Comparison of ENCODE assay signal across 14 mouse cellular contexts in the genomic region with DNA sequence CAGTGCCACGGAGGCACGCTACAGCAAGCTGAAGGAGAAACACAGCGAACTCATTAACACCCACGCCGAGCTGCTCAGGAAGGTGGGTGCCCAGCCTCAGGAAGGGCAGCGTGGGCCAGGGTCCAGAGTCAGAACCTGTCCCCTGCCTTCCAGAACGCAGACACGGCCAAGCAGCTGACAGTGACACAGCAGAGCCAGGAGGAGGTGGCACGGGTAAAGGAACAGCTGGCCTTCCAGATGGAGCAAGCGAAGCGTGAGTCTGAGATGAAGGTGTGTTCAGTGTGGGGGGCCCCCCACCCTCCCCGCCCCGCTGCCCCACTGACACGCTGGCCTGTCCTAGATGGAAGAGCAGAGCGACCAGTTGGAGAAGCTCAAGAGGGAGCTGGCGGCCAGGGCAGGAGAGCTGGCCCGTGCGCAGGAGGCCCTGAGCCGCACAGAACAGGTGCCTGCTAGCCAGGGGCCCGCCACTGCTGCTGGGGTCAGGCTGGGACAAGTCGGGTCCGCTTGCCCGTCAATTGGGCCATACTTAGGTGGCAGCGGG. TPM values are rescaled to one million over a fixed set of nuclear protein-coding genes. Genes with fewer than 3 reads are reported as not detected.
DNase-seq lines count a peak whose midpoint lies in the region; ATAC-seq and TF ChIP-seq lines count a peak whose summit lies in the region.
"Had no signal": no experiment of that assay in that cellular context is flagged by ENCODE, and none has a peak within 500 bp of the region (broad histone marks: within the 10 kb centered on the region; RNA-seq: fewer than 3 reads in every experiment).

No protein-coding gene starts in this region.

- WGBS in neural tube, embryonic 14.5 days, result 79% methylated on average over 24 of the region's 24 CpGs
- WGBS in neural tube, embryonic 15.5 days, result 78% methylated on average over 24 of the region's 24 CpGs
- WGBS in forebrain, embryonic 16.5 days, result 62% methylated on average over 24 of the region's 24 CpGs
- 89% methylated on average over 24 of the region's 24 CpGs for WGBS in embryonic facial prominence, embryonic 10.5 days
- WGBS in stomach, postnatal 0 days, result 84% methylated on average over 24 of the region's 24 CpGs

- no peak overlapping the region for H3K9ac ChIP-seq in neural tube, embryonic 14.5 days (replicated peaks; ENCODE audit: low read depth, low read length)
- no peak overlapping the region for H3K9ac ChIP-seq in neural tube, embryonic 15.5 days (replicated peaks)
- H3K9ac ChIP-seq in forebrain, embryonic 16.5 days (replicated peaks; ENCODE audit: low read depth, low read length), result no peak overlapping the region
- H3K9ac ChIP-seq in stomach, postnatal 0 days (ENCODE audit: low read length), result no peak overlapping the region
- H3K9ac ChIP-seq: heart, embryonic 13.5 days; liver, postnatal 0 days; neural tube, embryonic 12.5 days had no signal

- ATAC-seq in neural tube, embryonic 14.5 days (ENCODE audit: low read depth), result no peak
- ATAC-seq in neural tube, embryonic 15.5 days (ENCODE audit: low FRiP score), result no peak
- no peak for ATAC-seq in forebrain, embryonic 16.5 days
- ATAC-seq in stomach, postnatal 0 days (ENCODE audit: low FRiP score, low TSS enrichment), result no peak
- ATAC-seq: liver, postnatal 0 days had no signal

- no peak for TF ChIP-seq CTCF in stomach, postnatal 0 days (IDR thresholded peaks at IDR 0.05; ENCODE audit: low read depth)

- H3K4me2 ChIP-seq in neural tube, embryonic 14.5 days (ENCODE audit: low read depth, low read length), result no peak overlapping the region
- H3K4me2 ChIP-seq in neural tube, embryonic 15.5 days, result no peak overlapping the region
- H3K4me2 ChIP-seq in forebrain, embryonic 16.5 days (ENCODE audit: low read length), result no peak overlapping the region
- H3K4me2 ChIP-seq in stomach, postnatal 0 days (replicated peaks; ENCODE audit: low read depth), result no peak overlapping the region
- H3K4me2 ChIP-seq: heart, embryonic 13.5 days; neural tube, embryonic 12.5 days had no signal

- DNase-seq in heart, adult 11 months, result peak; percentile 91
- DNase-seq in heart, postnatal 14 days, result no peak
- no peak for DNase-seq in embryonic facial prominence, embryonic 10.5 days (ENCODE audit: low spot score)
- DNase-seq in gastrocnemius, adult 18-20 months (ENCODE audit: low spot score), result no peak
- DNase-seq in stomach, postnatal 0 days (ENCODE audit: low spot score), result no peak
- DNase-seq: adrenal gland, postnatal 36 days; kidney, postnatal 4 days; liver, postnatal 0 days; thymus, adult 18-20 months had no signal

- no peaks in the 10 kb centered on the region for H3K36me3 ChIP-seq in neural tube, embryonic 14.5 days (ENCODE audit: control insufficient read depth, insufficient read depth, low read length)
- H3K36me3 ChIP-seq in neural tube, embryonic 15.5 days, result peaks cover 13% of the 10 kb centered on the region; the same call in 1 of the 2 replicates
- no peaks in the 10 kb centered on the region for H3K36me3 ChIP-seq in forebrain, embryonic 16.5 days (ENCODE audit: control insufficient read depth, insufficient read depth)
- H3K36me3 ChIP-seq in embryonic facial prominence, embryonic 10.5 days (replicated peaks), result peaks cover 27% of the 10 kb centered on the region
- peaks cover 4% of the 10 kb centered on the region; the same call in 1 of the 2 replicates for H3K36me3 ChIP-seq in stomach, postnatal 0 days (ENCODE audit: control insufficient read depth, insufficient read depth, low read length)
- H3K36me3 ChIP-seq: neural tube, embryonic 12.5 days had no signal

- H3K9me3 ChIP-seq in neural tube, embryonic 14.5 days (ENCODE audit: control insufficient read depth, low read length), result no peaks in the 10 kb centered on the region
- no peaks in the 10 kb centered on the region for H3K9me3 ChIP-seq in neural tube, embryonic 15.5 days (replicated peaks)
- H3K9me3 ChIP-seq in forebrain, embryonic 16.5 days (ENCODE audit: control insufficient read depth, low read length), result no peaks in the 10 kb centered on the region
- no peaks in the 10 kb centered on the region for H3K9me3 ChIP-seq in embryonic facial prominence, embryonic 10.5 days
- H3K9me3 ChIP-seq in stomach, postnatal 0 days (ENCODE audit: control insufficient read depth, low read length), result no peaks in the 10 kb centered on the region
- H3K9me3 ChIP-seq: heart, embryonic 13.5 days; neural tube, embryonic 12.5 days had no signal

- H3K27me3 ChIP-seq in neural tube, embryonic 14.5 days (ENCODE audit: control insufficient read depth, insufficient read depth, low read length), result no peaks in the 10 kb centered on the region
- no peaks in the 10 kb centered on the region for H3K27me3 ChIP-seq in neural tube, embryonic 15.5 days (replicated peaks)
- no peaks in the 10 kb centered on the region for H3K27me3 ChIP-seq in forebrain, embryonic 16.5 days (replicated peaks; ENCODE audit: control insufficient read depth, insufficient read depth, low read length)
- no peaks in the 10 kb centered on the region; the same call in 1 of the 2 replicates for H3K27me3 ChIP-seq in embryonic facial prominence, embryonic 10.5 days (replicated peaks; ENCODE audit: low read depth, poor library complexity, severe bottlenecking)
- H3K27me3 ChIP-seq in stomach, postnatal 0 days (ENCODE audit: control insufficient read depth, insufficient read depth, low read length), result no peaks in the 10 kb centered on the region
- H3K27me3 ChIP-seq: heart, embryonic 13.5 days had no signal

- 0 out of 2 replicates have a peak overlapping the region, but pooled peaks have one; percentile 22 for H3K27ac ChIP-seq in neural tube, embryonic 14.5 days (ENCODE audit: low read depth, low read length)
- no peak overlapping the region for H3K27ac ChIP-seq in neural tube, embryonic 15.5 days (replicated peaks)
- peak overlapping the region; percentile 12; the same call in 1 of the 2 replicates for H3K27ac ChIP-seq in forebrain, embryonic 16.5 days (ENCODE audit: low read length)
- H3K27ac ChIP-seq in embryonic facial prominence, embryonic 10.5 days (replicated peaks), result no peak overlapping the region; the same call in 1 of the 2 replicates
- H3K27ac ChIP-seq in stomach, postnatal 0 days (replicated peaks), result no peak overlapping the region
- H3K27ac ChIP-seq: heart, embryonic 13.5 days; neural tube, embryonic 12.5 days had no signal

- intact Hi-C loops in heart, postnatal 14 days (cut with DNase I), result no loop called here

- no peaks in the 10 kb centered on the region for H3K4me1 ChIP-seq in neural tube, embryonic 14.5 days (ENCODE audit: control insufficient read depth, insufficient read depth, low read length)
- H3K4me1 ChIP-seq in neural tube, embryonic 15.5 days, result peaks cover 11% of the 10 kb centered on the region
- peaks cover 21% of the 10 kb centered on the region for H3K4me1 ChIP-seq in forebrain, embryonic 16.5 days (replicated peaks; ENCODE audit: control insufficient read depth, insufficient read depth, low read length)
- peaks cover 23% of the 10 kb centered on the region for H3K4me1 ChIP-seq in embryonic facial prominence, embryonic 10.5 days
- H3K4me1 ChIP-seq in stomach, postnatal 0 days (replicated peaks; ENCODE audit: control insufficient read depth, insufficient read depth), result peaks cover 3% of the 10 kb centered on the region; the same call in 1 of the 2 replicates
- H3K4me1 ChIP-seq: neural tube, embryonic 12.5 days had no signal

- no peak for TF ChIP-seq EP300 in stomach, postnatal 0 days (optimal IDR thresholded peaks at IDR 0.05)

- H3K4me3 ChIP-seq in neural tube, embryonic 14.5 days (ENCODE audit: low read depth, low read length), result no peak overlapping the region
- H3K4me3 ChIP-seq in neural tube, embryonic 15.5 days (replicated peaks), result no peak overlapping the region
- no peak overlapping the region for H3K4me3 ChIP-seq in forebrain, embryonic 16.5 days (replicated peaks; ENCODE audit: low read length)
- no peak overlapping the region for H3K4me3 ChIP-seq in embryonic facial prominence, embryonic 10.5 days
- H3K4me3 ChIP-seq in stomach, postnatal 0 days (ENCODE audit: low read depth, low read length), result no peak overlapping the region
- H3K4me3 ChIP-seq: heart, embryonic 13.5 days; neural tube, embryonic 12.5 days had no signal

RNA-seq across cellular contexts. Expression of a gene that starts 23.9 kb away (rescaled TPM):
- 10 to 100 TPM; 23.2 to 25.0 TPM for total RNA-seq in heart, postnatal 14 days (2021)
- 19.7 and 21.4 TPM in 2 replicates for polyA plus RNA-seq in neural tube, embryonic 14.5 days (2014; fragmentation: Nextera tagmentation; extraction: Ambion mirVana)
- 24.1 and 31.0 TPM in 2 replicates for polyA plus RNA-seq in neural tube, embryonic 15.5 days (2015; fragmentation: Nextera tagmentation; extraction: Ambion mirVana)
- polyA plus RNA-seq in forebrain, embryonic 16.5 days (2015; fragmentation: Nextera tagmentation; extraction: Ambion mirVana), result 33.3 and 35.7 TPM in 2 replicates
- 8.5 and 10.7 TPM in 2 replicates for polyA plus RNA-seq in embryonic facial prominence, embryonic 10.5 days (2016; fragmentation: Nextera tagmentation; extraction: Ambion mirVana)
- 10 to 100 TPM in 1 of 2 experiments, 1 to 10 TPM in 1; 9.4 to 19.6 TPM for total RNA-seq in gastrocnemius, adult 18-20 months (2021)
- 31.2 and 32.2 TPM in 2 replicates for polyA plus RNA-seq in stomach, postnatal 0 days (2015; fragmentation: Nextera tagmentation; extraction: Ambion mirVana)

RNA-seq across cellular contexts. Expression of a gene that starts 34.8 kb away (rescaled TPM):
- total RNA-seq in heart, postnatal 14 days (2021), result 10 to 100 TPM; 22.2 to 22.7 TPM
- polyA plus RNA-seq in neural tube, embryonic 14.5 days (2014; fragmentation: Nextera tagmentation; extraction: Ambion mirVana), result 47.1 and 58.1 TPM in 2 replicates
- 48.8 and 50.4 TPM in 2 replicates for polyA plus RNA-seq in neural tube, embryonic 15.5 days (2015; fragmentation: Nextera tagmentation; extraction: Ambion mirVana)
- 104 and 112 TPM in 2 replicates for polyA plus RNA-seq in forebrain, embryonic 16.5 days (2015; fragmentation: Nextera tagmentation; extraction: Ambion mirVana)
- 43.8 and 47.6 TPM in 2 replicates for polyA plus RNA-seq in embryonic facial prominence, embryonic 10.5 days (2016; fragmentation: Nextera tagmentation; extraction: Ambion mirVana)
- 1 to 10 TPM; 5.7 to 6.6 TPM for total RNA-seq in gastrocnemius, adult 18-20 months (2021)
- polyA plus RNA-seq in stomach, postnatal 0 days (2015; fragmentation: Nextera tagmentation; extraction: Ambion mirVana), result 31.0 and 35.8 TPM in 2 replicates

Comparison
In these comparisons a context has a peak if more than half of its experiments do, and no peak if none do; other contexts are left out.
1. H3K27ac ChIP-seq: peak in neural tube, embryonic 14.5 days (single experiment) and forebrain, embryonic 16.5 days (single experiment); none in neural tube, embryonic 15.5 days (single experiment), embryonic facial prominence, embryonic 10.5 days (single experiment) and stomach, postnatal 0 days (single experiment).